Mouse (Mus musculus) right cerebral cortex, postnatal 4 days (tissue): ENCODE data around the gene Rad54l2.

Experiments
- DNase-seq: peaks from one replicate; pipeline ENCODE4 v3.0.0-alpha.2; 2022

The Rad54l2 gene

DNA sequence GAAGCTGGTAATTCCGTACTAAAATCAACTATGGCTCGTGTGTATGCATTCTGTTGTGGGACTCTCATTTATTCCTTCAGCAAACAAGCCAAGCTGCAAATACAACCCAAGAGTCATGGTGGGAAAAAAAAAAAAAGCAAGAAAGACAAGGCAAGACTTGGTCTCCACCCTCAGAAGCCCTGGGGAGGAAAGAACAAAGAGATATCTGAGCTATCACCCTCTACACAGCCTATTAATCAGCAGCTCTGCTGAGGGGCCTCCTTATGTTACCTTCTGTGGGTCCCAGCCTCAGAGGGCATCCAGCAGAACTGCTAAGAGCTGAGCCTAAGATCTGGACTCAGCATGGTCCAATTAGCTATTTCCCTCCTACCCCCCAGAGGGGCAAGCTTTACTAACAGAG lies 115.1 kb downstream of the Rad54l2 start:
- no peak for DNase-seq

DNA sequence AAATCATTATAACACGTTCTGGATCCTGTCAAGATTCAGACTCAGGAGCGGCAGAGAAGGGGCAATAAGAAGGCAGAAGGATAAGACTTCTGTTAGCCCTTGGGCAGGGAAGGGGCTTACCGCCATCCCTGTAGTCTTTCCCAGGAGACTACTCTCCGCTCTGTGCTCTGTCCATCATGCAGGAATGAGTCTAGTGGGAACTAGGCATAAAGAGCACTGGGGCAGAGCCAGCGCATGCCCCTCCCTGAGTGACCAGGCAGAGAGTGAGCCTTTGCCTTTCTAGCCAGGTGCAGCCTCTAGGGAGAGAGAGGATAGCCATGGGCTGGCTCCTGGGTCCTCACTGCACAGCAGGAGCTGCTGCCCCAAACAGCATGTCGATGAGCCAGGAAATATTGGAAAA lies 124.1 kb downstream of the Rad54l2 start:
- DNase-seq: no peak

DNA sequence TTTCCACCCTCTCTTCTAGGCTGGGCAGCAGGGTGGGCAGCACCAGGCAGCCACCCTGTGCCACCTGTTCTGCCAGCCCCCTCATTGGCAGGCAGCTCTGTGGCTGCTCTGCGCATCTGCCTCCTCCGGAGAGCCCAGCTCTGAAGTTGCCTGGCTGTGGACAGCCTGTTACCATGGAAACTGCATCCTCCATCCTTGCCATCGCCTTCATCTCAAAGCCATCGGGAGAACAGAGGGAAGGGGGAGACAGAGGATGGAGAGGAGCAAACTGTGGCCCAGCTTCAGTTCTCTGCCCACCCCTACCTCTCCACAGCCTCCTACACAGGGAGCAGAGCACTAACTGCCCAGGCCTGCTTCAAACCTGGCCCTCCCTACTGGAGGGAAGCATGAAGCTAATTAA lies 124.6 kb downstream of the Rad54l2 start:
- DNase-seq: peak; percentile 47

DNA sequence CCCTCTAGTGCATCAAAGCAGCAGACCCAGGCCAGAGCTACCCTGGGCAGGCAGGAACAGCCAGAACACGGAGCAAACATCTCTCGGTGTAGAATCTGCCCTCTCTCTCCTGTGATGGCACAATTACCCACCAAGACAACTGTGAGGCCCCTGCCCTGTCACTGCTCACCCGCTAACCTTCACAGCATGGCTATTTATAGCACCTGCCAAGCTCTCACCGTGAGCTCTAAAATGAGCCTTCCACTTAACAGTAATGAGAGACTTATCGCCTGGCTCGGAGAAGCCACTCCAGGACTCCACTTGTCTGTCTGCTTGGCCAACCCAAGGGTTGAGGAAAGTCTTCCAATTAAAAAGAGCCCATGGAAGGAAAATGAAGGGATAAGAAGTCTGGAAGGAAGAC lies 125.8 kb downstream of the Rad54l2 start:
- no peak for DNase-seq

DNA sequence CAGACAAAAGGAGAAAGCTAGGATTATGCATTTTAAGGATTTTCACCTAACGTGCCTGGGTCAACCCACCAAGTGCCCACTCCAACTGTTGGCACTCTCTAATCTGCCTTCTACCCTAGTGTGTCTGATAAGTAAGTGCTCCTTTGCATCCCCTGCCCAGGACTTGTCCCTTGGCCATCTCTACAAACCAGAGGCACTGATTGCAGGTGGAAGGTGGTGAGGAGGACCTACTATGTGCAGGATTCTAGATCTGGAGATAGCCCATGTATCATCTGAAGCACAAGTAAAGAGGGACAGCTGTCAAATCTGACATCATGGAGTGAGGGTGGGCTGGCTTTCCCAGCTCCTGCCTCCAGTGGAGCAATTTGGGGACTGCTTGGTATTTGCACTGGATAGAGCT lies 129.1 kb downstream of the Rad54l2 start:
- DNase-seq: no peak

DNA sequence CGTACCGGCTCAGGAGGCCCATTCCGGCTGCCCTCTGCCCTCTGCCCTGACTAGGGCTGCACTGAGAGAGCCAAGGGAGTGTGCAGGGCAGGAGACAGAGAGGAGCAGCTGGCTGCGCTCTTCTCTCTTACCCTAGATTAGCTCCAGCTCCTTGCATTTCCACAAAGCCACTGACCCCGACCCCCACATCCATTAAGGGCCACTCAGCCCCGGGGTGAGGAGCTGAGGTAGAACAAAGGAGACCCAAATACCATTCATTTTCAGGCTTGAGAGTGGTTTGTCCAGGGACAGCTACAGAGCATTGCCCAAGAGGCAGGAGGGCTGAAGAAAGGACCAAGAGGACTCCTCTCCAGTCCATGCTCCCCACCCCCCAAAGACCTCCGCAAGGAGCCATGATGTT lies 129.6 kb downstream of the Rad54l2 start:
- DNase-seq: no peak

DNA sequence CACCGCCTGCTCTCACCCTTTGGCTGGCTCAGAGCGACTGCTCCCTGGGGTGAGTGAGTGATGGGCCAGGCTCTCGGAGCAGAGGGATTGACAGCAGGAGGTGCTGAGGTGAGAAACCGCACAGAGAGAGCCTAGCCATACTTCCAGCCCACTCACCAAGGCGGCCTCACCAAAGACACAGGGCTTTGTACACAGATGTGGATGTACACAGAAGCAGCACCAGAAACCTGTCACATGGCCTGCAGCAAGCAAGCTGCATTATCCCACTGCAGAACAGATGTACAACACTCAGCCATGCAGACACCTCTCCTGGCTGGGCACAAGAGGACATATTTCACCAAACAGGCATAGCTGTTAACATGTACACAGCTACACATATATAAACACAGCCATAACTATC lies 131.4 kb downstream of the Rad54l2 start:
- DNase-seq: no peak

DNA sequence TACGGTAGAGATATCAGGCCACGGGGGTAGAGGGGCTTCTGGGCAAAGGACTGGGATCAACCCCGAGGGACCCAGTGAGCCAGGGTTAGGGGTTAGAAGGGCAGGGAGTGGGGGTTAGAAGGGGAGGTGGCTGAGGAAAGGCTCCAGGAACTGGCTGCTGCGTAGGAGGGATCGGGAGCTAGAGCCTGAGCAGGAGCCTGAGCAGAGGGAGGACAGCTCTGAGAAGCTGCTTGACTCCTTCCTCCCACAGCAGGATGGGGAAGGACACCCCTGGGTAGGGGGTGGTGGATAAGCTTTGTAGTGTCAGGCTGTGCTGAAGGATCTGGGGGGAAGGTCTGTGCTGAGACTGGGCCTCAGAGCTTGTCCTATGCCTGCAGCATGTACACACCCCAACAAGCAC lies 132.2 kb downstream of the Rad54l2 start:
- DNase-seq: no peak

DNA sequence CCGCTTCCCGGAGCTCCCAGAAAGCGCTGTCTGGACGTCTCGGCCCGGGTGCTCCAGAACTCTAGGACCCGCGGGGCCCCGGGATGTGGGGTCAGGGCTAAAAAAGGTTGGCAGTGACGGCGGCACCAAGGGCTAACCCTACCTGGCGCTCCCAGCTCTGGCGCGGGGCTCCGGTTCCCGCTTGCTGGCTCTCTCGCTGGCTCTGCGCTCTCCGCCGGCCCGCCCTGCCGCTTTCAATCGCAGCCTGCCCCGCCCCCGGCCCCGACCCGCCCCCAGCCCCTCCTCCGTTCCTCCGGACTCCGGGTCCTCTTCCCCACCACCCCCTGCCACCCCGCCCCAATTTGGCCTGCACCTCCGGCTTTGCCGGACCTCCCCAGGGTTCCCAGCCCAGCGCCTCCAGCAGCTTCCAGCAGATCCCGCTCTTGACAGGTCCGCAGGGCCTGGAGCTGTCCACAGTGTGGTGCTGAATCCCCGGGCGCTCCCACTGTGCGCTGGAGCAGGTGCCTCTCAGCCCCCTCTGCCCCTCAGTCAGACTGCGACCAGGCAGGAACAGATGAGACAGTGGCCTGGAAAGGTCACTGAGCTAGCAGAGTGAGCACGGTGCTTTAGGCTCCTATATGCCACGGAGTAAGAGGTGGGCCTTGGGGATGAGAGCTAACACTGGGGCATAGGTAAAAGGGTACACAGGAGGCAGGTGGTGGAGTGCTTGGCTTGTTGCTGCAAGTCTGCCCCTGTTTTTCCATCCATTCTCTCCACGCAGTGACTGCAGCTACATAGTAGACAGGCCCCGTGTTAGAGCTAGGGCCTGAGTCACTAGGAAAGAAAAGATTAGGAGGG lies 132.9 kb downstream of the Rad54l2 start, which contains the start of gene Grm2:
TSS of gene Grm2 (minus strand) at position 199 of the 837 bp plus-strand sequence.
- peak; percentile 63 for DNase-seq

DNA sequence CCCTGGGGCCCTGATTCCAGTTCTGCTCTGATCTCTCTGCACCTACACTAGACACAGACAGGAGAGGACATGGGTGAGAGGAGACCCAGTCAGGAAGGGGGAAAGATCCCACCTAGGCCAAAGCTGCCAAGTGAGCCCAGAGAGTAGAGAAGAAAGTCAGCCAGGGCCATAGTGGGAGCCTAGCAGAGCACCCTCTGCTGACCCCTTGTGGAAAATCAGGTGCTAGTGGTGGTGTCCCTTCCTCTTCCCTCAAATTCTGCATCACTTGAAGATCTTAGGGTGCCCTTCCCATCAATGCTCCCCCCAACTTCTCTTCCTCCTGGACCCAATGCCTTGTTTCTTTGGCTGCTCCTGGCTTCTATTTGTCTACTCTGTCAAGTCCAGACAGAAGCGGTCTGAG lies 136.3 kb downstream of the Rad54l2 start:
- DNase-seq: no peak

DNA sequence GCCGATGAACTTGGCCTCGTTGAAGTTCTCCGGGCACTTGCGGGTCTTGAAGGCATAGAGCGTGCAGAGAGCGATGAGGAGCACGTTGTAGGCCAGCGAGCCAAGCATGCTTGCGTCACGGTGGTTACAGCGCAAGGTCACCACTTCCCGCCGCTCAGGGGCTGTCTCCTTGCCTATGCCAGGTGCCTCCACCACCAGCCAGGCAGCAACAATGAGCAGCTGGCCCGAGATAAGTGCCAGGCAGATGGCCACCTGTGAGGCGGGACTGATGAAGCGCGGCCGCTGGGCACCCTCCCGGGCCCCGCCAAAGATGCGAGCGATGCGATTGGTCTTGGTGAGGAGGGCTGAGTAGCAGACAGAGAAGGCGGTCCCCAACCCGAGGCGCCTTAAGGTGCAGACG lies 141.8 kb downstream of the Rad54l2 start:
- no peak for DNase-seq

DNA sequence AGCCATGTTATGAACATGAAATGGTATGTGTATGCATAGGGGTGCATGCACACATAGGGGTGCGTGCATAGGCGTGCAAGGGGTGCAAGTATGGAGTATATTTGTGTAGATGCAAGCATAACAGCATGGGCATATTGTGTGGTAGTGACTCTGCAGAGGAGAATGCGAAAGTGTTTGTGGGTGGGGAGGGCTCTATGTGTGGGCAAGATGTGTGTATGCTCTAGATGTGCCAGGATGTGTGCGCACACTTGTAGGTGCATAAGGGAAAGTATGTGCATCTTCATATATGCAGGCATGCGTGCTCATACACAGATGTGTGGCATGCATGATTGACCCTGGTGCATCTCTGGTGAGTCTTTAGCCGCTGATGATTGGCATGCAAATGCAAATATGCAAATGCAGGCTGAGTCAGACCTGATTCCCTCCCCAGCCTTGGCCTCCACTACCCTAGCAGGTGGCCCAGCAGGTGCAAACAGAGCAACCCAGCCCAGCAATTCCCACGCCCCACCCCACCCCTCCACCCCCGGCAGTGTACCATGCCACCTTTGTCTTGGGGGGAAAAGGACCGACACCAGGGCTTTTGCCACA lies 143.2 kb downstream of the Rad54l2 start:
- no peak for DNase-seq

DNA sequence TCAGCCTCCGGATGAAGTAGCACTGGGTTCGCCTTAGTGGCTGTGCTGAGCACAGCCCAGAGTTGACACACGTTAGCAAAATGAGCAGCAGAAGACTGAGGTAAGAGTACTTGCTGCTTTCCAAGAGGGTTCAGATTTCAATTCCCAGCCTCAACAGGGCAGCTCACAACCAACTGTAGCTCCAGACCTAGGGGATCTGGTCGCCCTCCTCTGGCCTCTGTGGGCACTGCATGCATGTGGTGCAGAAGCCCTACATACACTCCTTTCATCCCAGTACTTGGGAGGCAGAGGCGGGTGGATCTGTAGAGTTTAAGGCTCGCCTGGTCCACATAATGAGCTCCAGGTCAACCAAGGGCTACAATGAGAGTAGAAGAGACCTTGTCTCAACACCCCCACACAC lies 145.2 kb downstream of the Rad54l2 start:
- no peak for DNase-seq

DNA sequence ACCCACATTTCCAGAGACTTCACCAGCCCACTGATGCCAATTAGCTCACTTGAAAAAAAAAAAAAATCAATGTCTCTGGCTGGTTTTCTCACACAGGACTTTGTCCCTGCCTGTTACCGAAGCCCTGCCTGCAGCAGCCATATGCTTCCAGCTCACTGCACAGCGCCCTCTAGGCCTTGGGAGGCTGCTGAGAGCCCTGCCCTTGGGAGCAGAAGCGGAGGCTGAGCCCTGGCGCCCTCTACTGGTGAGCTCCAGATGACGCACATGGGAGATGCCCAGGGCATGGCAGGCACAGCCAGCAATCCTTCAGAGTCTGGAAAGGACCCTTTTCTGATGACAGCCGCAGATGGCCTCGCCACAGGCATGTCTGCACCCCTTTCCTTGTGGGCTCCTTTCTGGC lies 145.9 kb downstream of the Rad54l2 start:
- DNase-seq: peak; percentile 86

DNA sequence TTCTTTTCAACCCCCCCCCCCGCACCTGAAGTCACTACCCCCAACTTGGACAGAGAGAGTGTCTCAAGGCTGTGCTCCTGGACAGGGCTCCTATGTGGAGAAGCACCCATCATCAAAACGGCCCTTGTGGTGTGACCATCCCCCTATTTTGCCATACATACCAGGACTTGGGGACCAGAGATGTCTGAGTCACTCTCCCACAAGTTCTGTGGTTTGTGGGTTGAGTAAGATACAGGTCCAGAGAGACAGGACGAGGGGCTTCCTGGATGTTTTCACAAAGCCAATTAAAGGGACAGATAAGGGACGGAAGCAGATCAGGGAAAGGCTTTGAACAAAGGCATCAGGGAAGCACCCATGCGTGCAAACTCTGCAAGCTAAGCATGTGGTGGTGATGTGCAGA lies 147.6 kb downstream of the Rad54l2 start:
- no peak for DNase-seq

DNA sequence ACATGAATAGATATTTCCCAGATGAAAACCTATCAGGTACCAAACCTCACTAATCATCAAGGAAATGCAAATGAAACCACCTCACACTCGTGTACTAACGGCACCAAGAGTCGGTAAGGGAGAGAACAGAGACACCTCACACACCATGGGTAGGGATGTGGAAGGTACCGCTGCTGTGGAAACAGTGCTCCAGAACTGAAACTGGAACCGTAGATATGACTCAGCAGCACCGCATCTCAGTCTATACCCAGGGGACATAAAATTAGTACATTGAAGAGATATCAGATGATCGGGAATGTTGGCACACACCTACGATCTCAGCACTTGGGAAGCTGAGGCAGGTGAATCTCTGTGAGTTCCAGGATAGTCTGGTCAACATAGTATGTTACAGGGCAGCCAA lies 150.8 kb downstream of the Rad54l2 start:
- no peak for DNase-seq
